Mouse (Mus musculus): Measurements from ENCODE around the gene Uba3.

Gene Uba3

DNA sequence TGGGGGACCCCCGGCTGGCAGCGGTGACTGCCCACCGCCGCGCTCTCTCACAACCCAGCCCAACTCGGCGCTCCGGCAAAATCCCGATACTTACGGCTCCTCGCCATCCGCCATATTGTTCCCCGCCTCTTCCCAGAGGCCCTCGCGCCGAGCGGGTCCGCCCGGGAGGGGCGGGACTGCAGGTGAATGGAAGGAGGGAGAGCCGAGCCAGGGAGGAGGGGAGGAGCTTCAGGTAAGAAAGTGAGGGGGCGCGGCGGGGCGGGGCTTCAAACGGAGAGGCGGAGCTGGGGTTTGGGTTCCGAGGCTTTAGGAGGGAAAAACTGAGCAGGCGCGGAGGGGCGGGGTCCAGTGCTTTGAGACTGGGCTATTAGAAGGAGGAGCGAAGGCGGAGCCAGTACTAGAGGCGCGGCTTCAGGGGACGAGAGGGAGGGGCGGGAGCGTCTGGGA, at the start of gene Uba3:
TSS of gene Uba3 (minus strand) at position 209 of the 447 bp plus-strand sequence.
- peak; percentile 100 for DNase-seq (ENCODE audit: low read depth, low spot score)

DNA sequence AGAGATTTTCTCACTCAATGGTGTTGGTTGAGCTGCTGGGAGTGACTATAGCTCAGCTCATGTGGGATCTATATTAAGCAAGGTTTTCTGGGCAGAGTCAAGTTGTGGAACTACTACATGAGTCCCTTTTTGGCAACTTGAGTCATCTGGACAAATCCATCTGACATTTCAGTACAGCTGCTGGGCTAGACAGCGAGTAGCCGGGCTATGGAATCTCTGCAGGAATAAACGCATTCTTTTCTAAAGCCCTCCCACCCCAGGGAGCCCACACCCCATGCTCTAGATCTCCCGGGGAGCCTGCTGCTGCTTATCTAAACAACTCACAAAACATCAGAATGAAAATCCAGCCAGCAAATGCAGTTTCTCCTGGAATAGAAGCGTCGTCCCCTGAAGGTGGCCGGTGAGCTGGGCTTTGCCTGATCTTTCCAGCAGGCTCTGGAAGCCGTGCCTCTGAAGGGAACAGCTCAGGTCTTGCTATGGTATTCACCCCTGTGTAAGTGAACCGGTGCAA, 47.3 kb upstream of the Uba3 start, which contains the start of gene Lmod3:
TSS of gene Lmod3 (minus strand) at position 49 of the 511 bp plus-strand sequence.
- peak; percentile 67 for DNase-seq (ENCODE audit: low read depth, low spot score)

DNA sequence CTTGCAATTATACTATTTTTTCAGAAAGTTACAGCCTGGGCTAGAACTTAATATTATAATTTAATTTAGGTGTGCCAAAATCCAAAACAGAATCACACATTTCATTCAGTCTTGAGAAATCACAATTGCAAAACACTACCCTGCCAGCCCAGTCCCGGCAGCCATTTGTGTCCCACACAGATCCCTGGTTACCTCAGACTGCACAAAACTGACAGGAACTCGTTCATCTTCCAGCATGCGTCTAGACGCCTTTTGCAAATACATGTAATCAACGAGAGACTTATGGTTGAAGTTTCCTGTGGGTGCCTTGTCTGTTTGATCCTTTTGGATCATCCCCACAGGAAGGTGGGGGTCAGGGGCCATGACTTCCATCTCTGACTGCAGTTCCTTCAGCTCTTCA, 46.6 kb upstream of the Uba3 start:
- no peak for DNase-seq (ENCODE audit: low read depth, low spot score)

DNA sequence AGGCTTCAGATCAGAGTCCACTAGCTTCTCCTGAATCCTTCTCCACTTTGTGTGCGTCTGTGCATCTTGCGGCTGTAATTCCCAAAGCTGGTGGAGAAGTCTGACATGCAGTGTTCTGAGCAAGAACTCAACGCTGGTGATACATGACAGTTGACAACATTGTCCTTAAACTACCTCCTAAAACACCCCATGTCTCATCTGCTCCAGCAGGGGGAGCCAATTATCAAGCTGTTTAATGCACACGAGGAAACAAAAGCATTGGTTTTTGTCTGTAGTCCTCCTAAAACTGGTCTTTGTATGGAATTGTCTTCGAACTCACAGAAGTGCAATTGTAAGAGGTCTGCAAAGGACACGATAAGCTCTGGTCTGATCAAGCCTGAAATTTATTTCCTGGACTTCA, 45.5 kb upstream of the Uba3 start:
- peak; percentile 81 for DNase-seq (ENCODE audit: low read depth, low spot score)

DNA sequence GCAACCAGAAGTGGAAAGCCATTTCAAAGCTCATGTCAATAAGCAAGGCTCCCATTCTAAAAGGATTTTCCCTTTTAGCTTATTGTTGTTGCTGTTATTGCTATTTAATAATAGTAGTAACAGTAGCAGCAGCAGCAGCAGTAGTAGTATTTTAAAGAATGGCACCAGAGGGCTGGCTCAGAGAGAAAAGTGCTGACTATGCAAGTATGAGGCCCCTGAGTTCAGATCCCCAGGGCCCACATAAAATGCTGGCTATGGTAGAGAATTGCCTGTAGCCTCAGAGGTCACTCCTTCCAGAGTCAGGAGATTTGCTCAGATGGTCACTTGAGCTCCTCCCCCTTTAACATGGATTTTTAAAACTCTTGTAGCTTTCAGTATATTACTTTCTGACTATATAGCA, 39.8 kb upstream of the Uba3 start:
- DNase-seq (ENCODE audit: low read depth, low spot score), result no peak

DNA sequence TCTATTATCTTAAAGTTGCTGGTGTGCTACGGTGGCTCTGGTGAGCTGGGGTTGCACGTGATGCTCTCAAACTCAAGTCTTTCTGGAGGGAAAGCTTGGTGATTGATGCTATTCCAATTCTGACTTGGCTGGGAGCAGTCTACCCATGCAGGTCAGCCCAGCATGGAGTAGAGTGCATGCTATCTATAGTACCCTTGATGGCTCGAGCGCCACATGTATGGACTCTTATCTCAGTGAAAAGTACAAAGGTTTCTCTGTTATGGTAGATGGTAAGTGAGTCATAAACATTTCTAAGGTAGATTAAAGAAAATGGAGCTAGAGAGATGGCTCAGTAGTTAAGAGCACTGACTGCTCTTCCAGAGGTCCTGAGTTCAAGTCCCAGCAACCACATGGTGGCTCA, 37.1 kb upstream of the Uba3 start:
- no peak for DNase-seq (ENCODE audit: low read depth, low spot score)

DNA sequence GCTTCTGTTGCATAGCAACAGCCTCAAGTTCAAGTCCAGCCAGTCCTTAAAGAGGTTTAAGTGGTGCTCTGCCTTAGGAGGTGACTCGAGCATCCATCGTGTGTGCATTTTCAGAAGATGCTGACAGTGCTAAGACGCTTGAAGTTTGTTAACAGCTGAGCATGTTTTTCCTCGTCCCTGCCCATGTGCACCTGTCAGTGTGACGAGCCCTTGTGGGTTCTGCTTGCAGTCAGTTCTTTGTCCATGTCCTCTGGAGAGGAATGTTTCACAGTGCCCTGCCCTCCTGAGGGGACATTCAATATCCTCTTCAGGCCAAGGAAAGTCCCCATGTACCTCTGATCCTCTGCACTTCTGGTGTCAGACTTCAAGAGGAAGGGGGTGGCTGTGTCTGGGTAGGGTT, 34.6 kb upstream of the Uba3 start:
- no peak for DNase-seq (ENCODE audit: low read depth, low spot score)

DNA sequence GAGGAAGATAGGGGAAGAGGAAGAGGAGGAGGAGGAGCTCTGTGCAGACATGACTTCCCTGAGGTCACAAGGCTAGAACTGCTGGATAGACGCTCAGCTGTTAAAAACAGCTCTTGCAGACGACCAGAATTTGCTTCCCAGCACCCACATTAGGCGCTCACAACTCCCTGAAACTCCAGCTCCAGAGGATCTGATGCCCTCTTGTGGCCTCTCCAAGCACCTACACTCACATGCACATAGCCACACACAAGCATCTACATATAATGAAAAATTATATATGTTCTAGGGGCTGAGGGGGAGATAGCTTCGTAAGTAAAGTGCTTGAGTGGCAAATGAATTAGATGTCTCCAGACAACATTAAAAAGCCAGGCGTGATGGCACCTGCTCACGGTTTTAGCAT, 33.9 kb upstream of the Uba3 start:
- no peak for DNase-seq (ENCODE audit: low read depth, low spot score)

DNA sequence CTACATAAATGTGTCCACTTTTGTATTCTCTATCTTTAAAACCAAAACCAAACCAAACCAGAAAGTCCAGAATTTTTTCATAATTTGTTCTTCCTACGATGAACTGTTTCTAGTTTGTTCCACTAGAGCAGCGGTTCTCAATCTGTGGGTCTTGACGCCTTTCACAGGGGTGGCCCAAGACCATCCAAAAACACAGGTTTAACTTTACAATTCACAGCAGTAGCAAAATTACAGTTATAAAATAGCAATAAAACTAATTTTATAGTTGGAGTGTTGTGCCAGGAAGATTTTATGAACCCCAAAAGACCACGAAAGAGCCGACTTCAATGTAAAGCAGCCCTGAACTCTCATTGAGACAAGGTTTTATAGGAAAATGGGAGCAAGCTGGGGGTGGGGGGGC, 30.6 kb upstream of the Uba3 start:
- no peak for DNase-seq (ENCODE audit: low read depth, low spot score)

DNA sequence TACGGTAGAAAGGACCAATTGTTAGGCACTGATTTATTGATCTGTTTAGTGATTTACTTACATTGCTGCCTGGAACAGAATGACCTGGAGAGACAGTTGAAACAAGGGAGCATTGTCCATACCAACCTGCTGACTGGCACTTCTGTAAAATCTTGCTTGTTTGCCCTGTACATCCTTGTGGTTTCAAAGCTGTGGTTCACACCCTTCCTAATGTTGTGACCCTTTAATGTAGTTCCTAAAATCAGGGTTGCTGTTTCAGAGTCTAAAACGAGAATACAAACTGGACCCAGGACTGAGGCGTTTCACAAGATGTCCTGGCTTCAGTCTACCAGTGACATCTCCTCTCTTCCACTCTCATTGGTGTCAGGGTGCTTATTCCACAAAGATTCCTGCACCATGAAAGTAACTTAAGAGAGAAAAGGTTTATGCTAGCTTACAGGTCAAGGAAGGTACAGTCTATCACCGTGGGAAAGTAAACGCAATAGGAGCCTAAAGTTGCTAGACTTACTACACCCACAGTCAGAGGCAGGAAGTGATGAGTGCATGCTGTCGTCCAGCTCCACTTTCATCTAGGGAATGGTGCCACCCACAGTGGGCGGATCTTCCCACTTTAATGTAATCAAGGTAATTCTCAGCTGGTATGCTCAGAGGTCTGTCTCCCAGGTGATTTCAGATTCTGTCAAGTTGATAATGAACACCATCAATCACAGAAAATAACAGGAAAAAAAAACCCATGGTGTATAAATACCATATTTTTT, 29.6 kb upstream of the Uba3 start:
- DNase-seq (ENCODE audit: low read depth, low spot score), result no peak

DNA sequence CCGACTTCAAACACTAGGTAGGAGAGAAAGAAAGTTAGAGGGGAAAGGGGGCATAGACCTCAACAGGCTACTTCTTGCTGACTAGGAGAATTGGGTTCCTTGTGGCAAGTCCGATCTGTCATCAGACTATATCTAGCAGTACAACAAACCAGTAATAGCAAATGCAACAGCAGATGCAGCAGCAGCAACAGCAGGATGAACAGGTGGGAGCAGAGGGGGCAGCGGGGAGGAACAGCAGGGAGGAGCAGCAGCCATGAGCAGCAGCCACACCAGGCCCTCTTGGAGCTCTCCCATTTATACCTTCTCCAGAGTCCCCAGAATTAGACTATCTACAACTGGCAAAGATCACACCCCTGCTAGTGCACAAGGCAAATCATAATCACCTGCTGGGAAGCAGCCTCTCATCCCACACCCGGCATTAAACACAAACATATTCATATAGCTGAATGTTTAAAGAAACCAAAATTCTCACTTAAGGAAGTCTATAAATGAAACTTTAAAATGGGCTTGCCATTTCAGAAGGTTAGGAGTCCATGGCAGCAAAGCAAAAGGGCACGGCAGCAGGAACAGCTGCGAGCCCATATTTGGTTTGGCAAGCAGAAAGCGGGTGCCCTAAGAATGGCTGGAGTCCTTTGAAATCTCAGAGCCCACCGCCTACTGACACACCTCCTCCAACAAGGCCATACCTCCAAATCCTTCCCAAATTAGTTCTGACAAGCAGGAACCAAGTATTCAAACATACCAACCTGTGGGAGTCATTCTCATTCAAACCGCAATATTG, 21.8 kb upstream of the Uba3 start:
- DNase-seq (ENCODE audit: low read depth, low spot score), result no peak

DNA sequence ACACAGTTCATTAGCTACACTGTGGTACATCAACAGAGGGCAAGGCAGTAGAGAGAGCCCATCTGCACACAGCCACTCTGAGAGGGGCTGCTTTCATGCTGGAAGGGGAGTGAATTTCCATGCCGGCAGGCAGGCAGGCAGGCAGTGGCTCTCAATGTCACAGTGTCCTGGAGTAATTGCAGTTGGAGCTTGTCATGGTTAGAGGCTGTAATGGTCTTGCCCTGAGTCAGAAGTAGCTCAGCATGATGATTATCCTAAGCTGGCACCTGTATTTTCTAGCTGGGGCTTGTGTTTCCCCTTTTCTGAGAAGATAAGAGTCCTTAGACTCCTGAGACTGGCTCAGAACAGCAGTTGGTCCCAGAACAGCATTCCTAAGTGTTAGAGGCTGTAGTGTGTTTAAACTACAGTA, 20.6 kb upstream of the Uba3 start:
- DNase-seq (ENCODE audit: low read depth, low spot score), result no peak

DNA sequence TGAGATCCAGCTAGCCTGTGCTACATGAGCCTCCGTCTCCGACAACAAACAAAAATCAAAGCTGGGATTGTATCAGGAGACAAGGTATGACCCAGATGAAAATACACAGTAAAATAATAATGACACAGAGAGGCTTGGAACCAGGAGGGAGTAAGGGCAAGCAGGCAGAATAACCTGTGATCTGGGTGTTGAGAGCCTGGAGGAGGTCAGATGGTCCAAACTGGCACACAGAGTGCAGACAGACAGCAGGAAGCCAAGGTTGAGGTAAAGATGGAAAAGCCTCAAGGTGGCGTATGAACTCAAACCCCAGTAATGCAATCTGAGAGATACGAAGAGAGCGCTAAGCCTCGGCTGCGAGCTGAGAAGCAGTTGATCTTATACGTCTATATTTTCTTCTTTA, 19.1 kb upstream of the Uba3 start:
- DNase-seq (ENCODE audit: low read depth, low spot score), result peak; percentile 47

DNA sequence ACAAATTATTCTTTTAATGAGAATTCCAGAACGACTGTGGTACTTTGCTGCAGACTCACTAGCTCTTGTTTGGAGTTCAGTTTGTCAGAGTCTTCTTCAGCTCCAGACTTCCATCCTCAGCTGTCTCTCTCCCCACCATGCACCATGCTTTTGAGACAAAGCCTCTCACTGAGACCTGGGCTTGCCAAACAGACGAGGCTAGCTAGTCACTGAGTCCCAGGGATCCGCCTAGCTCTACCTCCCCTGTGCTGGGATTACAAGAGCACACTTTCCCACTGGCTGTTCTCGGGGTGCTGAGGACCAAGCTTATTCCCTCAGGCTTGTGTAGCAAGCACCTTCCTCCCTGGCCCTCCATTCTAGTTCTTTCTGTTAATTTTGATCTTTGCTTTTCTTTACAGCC, 18.1 kb upstream of the Uba3 start:
- no peak for DNase-seq (ENCODE audit: low read depth, low spot score)

DNA sequence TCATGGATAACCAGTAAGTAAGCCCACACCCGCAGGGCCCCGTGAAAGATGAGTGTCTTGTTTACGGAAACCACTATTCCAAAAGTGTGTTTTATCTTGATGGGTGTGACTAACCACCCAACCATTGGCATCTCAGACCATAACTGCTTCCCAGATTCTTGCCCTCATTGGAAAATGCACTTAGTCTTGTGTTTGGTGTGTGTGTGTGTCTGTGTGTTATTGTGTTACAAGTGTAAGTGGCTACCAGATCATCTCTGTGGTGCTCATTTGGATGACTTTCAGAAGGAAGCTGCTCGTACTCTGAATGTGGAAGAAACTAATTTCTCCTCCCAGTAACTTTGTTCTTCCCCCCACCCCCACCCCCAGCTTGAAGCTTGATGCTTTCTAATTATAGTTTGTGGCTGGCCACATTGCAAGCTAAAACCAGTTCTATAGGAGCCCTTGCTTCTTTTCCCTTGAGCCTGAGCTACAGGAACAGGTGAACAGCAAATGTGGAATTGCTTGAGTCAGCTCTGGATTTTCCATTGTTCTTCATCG, 17.6 kb upstream of the Uba3 start:
- DNase-seq (ENCODE audit: low read depth, low spot score), result peak; percentile 55

DNA sequence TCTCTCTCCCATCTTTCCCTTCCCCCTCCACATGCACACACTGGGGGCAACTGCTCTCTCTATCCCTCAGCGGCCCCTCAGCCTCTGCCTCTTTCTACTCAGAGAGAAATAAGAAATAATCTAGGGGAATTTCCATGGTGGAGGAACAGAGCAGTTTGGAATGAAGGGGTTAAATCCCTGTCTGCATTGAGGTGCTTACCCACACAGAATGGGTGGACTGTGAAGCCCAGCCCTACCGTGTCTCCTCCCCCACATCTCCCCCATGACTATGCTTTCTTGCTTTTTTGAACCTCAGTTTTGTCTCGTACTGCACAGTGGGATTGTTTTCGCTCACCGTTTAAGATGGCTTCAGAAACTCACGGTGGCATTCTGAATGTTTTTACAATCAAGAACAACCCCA, 16.9 kb upstream of the Uba3 start:
- no peak for DNase-seq (ENCODE audit: low read depth, low spot score)

DNA sequence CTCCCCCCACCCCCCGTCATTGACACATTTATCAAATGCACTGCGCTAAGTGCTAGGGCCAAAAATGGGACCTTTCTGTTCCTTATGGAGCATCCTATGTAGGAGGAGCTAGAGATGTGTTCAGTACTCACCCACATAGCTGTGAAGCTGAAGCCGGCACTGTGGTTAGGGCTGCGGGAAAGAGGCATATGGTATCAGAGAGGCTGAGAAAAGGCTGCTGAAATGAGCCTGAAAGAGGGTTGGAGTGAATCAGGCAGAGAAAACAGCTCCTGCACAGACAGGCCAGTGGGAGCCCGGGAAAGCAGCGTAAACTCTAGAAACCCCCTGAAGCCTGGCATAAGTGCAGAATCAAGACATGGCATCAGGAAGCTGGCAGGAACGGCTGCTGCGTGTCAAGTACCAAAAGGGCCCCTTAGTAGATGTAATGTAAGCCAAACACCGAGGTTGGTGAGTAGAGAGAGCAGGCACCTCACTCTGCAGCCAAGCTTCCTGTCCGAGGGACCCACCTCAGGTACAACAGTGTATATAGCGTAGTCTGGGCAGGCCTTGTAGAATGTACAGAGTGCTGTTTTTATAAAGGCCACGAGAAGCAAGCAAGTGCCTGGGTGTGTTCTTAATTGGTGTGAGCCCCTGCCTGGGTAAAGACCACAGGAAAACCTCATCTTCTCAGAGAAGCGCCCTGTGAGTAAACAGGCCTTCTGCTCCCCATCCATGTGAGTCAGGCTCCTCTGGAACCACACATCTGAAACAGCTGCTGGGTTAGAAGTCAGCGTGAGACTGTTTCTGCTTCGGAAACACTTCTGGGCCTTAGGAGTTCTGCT, 16.0 kb upstream of the Uba3 start:
- peak; percentile 90 for DNase-seq (ENCODE audit: low read depth, low spot score)

DNA sequence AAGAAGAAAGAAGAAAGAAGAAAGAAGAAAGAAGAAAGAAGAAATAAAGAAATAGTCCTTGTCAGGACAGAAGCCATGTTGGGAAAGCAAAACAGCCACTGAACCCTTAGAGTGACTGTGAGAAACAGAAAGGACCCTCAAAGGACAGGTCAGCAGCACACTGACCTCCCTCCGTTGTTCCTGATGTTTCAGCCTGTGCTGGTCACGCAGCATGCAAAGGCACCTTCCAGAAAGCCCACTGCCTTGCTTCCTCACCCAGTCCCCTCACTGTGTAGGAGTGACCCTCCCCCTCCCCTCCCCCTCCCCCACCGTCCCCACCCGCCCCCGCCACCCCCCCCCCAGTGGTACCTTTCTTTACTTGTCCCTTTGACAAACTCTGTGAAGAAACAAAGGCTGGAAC, 15.2 kb upstream of the Uba3 start:
- DNase-seq (ENCODE audit: low read depth, low spot score), result no peak

DNA sequence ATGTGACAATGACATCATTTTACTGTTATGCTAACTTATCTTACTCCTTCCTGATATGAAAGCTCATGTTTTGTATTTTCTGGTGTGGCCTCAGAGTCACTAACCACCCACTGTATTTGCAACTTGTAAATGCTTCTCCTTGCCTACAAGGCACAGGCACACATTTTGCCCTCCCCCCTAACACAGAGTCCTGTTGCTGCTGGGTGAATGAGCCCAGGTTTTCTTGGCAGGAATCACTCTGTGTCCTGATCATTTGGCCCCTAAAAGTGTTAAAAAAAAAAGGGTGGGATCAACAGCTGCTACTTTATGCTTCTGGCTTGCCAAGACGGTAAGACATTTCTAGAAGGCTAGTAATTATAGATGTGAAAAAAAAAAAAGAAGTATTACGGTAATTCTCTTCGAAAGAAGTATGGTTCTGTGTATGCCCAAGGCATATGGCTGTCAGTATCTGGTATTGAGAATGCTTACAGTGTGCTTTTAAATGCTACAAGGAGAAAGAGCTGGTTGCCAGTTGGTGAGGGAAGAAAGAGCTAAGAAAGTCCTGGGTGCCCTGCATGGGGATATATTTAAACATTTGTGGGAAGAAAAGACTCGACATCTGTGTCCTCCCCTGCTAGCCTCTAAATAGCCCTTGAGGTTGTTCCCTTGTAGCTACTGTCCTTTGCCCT, 10.8 kb upstream of the Uba3 start:
- DNase-seq (ENCODE audit: low read depth, low spot score), result peak; percentile 69

DNA sequence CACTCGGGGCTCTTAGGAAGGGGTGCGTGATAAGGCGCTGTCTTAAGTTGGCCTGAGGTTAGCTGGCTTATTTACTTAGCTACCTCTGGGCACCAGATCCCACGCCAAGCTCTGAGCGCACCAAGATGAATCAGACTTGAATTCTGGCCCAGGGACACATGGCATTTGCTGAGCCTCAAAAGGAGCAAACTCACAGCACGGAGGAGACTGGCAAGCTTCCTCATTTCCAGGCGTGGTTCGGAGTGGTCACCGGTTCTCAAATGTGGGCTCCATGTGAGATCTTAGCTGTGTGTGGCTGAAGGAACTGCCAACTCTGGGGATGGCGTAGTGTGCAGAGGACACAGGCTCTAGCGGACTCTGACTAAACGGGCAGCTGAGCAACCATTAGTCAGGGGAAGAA, 6.5 kb upstream of the Uba3 start:
- DNase-seq (ENCODE audit: low read depth, low spot score), result peak; percentile 93

DNA sequence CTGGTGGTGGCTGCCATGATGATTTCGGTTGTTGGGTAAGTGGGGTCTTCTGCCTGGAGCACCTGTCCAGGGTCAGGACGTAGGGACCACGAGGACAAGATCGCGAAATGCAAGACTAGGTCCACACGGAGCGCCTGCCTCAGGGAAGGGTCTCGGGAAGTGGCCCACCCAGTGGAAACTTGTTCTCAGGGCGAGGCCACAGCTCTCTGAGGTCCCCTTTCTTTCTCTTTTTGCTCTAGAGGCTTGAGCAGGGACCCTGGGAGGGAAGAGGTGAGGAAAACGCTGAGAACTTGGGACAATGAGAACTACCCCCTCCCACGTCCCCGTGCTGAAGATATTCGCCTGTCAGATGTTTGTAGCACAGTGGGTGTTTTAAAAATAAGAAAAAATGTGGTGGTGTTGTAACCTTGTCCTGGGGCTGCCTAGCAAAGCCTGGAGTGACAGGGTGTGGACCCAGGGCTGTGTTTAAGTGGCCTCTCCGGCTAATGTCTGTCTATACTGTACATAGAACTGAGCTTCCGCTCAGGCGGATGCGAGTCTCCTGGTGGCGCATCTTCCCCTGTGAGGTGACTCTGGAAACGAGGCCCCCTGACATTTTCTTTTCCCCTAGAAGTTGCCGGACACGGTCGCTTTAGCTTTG, 5.6 kb upstream of the Uba3 start:
- DNase-seq (ENCODE audit: low read depth, low spot score), result peak; percentile 59

Measured in brain, adult 2 months (tissue).